Mouse (Mus musculus) hematopoietic stem cell, adult 5-6 weeks (primary cell): ENCODE data around the gene Fam32a. TPM values are rescaled to one million over a fixed set of nuclear protein-coding genes. Genes with fewer than 3 reads are reported as not detected.
A peak's percentile ranks its signal among the peaks of the same experiment; 100 is the strongest.

Source experiments
- ATAC-seq, 2 experiments: fragments of 125-278 bp in 1 of 2; replicated peaks in 1 of 2; 2 replicates each; pipeline ENCODE4 v1.8.0; 2016 to 2017; ENCODE audit warnings: inconsistent platforms in 2 of 2, mild to moderate bottlenecking in 2 of 2, moderate number of reproducible peaks in 2 of 2, low read depth in 1 of 2, moderate TSS enrichment in 1 of 2; ENCODE audit not compliant: low FRiP score in 2 of 2, poor library complexity in 2 of 2, severe bottlenecking in 2 of 2, insufficient read depth in 1 of 2, low TSS enrichment in 1 of 2
- total RNA-seq: library from RNA; stranded (forward); fragments of 172-1452, 232-1000 nt; gene quantifications from 2 replicates; pipeline ENCODE4 v1.2.3, GENCODE M21; 2017

Fam32a gene
- 67.6 and 81.8 TPM in 2 replicates for total RNA-seq

DNA sequence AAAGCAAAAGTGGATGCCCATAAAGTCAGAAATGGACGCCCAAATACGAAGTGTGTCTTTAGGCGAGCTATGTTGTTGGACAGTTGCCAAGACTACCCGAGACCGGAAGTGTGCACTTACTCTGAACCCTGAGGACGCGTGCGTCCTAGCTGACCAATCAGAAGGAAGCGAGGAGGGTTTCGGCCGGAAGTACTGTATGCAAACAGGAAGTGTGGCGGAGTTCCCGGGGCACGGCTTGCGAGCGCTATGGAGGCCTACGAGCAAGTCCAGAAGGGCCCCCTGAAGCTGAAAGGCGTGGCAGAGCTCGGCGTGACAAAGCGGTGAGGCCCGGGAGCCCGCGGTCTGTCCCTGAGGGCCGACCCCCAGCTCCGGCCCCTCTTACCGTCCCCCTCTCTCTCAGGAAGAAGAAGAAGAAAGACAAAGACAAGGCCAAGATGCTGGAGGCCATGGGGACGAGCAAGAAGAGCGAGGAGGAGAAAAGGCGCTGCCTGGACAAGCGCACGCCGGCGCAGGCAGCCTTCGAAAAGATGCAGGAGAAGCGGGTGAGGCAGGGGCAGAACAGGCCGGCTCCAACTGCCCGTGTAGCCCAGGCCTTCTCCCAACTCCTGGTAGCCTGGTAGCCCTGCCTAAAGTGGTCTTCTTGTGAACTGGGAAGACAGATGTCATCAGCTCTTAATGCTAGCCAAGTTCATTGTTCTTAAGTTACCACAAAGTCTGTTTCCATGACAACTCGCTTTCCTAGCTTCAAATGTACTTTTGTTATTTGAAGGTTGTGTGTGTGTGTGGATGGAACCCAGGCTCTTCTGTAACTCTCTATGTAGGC is at the start of gene Fam32a:
Gene Fam32a, plus strand, starts transcription at position 190 of the 823 bp plus-strand sequence.
- ATAC-seq, result peak; percentile 93 to 96

DNA sequence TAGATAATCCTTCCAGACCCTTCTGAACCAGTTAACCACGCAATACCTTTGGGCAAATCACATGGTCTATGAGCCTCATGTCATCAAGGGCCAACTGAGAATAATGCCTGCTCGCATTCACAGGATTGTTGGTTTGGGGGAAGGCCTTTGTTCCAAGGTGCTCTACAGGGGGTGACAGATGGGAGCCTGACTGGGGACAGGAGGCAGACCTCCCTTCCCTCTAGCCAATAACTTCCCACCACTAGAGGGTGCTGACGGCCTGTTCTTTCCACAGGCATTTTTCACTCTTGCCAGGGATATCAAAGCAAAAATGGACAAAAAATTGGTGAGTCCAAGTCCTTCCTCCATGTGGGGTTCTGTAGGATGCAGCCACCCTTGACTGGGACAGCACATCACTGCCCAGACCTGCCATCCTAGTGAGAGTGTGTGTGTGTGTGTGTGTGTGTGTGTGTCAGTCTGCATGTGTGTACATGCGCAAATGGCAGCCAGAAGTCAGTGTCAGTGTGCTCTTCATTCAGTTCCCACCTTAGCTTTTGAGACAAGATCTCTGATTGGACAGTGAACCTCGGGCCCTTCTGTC is 42.1 kb upstream of the Fam32a start:
- peak; percentile 61 to 77 for ATAC-seq

DNA sequence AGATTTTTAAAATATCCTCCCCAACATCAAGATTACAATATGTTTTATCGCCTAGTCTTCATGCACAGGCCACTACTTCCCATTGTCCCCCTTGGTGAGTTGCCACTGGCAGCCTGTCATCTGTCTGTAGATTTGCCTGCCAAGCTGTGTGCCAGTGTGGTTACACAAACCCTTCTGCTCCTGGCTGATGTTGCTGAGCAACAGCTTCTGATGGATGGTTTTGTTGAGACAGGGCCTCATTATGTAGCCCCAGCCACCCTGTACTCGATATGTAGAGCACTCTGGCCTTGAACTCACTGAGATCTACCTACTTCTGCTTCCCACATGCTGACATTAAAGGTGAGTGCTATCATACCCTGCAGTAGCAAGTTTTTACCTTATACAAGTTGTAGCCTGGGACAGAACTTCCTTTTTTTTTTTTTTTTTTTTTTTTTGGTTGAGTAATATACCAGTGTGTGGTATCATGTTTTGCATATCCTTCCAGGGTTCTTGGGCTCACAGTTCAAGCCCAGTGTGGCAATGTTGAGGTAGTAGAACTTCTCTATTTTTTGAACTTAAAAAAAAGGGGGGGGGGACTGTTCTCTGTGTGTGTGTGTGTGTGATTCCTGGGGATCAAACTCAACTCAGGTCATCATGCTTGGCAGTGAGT is 35.9 kb upstream of the Fam32a start:
- peak; percentile 87 to 89 for ATAC-seq

DNA sequence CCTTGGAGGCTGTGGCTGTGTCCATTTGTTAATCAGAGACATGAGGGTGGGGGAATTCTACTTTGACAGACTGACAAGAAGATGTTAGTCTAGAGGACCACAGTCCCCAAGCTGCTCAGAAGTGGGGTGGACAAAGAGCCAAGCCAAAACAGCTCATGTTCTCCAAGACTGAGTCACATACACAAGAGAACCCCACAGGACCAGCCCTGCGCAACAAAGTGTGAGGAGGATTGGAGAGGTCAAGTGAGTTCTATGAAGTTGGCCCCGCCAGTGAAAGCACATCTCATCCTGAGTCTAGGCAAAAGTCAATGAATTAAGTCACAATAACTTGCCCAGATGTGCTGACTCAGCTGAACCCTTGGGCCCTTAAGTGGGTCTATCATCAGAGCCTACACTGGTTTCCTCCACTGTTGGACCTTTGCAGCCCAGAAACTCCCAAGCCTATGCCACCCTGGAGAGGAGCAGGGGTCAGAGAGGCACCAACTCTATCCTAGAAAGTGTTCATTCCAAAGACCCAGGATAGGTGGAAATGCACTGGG is 31.7 kb upstream of the Fam32a start:
- no peak for ATAC-seq

DNA sequence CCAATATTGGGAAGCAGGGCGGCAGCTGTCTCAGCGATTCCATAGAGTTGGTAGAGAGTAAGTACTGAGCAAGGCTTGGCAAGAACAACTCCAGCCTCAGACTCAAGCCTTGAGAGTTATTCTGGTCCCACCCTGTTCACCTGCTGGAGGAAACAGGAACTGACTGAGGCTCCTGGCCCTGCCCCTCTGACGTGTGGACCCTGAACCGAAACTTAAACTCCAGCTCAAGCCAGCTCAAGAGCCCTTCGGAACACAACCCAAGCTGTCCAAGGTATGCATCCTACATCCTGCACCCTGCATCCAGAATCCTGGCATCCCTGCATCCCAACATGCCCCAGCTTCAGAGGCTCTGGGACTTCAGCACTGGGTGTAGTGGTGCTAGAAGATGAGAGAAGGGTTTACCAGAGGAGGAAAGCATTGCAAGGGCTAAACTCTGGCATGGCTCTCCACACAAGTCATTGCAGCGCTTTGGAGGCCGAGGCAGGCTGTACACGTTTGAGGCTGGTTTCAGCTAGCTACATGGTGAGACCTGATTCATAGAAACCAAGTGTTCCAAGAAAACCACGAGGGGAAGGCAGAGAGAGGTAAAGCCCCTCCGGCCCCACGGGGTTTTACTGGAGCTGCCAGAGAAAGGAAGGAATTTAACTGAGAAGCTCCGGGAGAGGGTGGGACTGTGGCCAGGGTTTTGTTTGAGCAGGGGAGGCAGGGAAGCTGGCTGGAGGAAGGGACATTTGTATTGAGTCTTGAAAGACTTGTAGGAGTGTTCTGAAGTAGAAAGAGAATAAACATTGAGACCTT is 29.9 kb upstream of the Fam32a start, which contains the start of gene Hsh2d:
Gene Hsh2d, plus strand, starts transcription at position 222 of the 798 bp plus-strand sequence.
- ATAC-seq, result peak; percentile 97 to 99

DNA sequence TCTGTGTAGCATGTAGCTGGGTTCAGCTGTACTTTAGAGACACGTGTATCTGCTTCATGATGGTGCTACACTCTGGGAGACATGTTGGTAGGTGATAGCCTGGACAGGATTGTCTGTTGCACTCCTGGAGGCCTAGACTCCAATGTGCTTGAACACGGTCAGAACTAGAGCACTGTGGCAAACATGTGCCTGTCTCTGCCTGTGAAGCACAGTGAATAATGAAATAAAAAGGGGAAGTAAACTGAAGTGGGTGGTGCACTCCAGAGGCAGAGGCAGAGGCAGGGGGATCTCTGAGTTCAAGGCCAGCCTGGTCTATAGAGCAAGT is 29.4 kb upstream of the Fam32a start:
- ATAC-seq, result peak; percentile 41 to 63

DNA sequence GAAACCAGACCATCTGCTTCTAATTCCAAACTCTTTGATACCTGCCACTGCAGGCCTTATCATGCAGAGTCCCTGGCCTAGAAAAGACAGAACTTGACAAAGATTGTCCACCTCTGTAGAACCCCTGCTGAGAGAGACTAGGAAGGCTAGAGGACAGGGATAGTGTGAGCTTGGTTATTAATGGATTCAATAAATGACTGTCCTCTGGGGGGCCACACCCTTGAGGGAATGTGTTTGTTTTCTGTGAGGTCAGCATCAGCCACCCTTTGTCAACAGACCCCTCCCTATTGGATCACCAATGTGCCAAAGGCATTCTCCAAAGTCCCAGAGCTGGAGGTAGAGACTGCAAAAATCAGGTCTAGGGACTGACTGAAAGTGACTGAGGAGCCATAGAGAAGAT is 27.5 kb upstream of the Fam32a start:
- ATAC-seq, result no peak

DNA sequence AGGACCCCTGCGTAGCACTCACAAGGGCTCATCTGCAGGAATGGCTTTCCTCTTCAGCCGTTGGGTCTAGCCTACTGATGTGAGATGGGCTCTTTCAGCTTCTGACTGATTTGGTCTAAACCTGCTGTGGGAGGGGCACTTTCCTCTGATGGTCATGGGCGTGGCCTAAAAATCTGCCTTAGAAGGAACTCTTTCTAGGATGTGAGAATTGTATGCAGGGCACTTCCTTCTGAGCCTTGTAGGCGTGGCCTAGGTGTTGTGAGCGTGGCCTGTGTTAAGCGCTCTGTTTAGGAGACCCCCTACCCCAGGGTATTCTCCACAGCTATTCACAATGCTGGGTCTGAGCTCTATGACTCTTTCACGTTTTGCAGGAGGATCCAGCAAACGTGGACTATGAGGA is 21.5 kb upstream of the Fam32a start:
- no peak for ATAC-seq

DNA sequence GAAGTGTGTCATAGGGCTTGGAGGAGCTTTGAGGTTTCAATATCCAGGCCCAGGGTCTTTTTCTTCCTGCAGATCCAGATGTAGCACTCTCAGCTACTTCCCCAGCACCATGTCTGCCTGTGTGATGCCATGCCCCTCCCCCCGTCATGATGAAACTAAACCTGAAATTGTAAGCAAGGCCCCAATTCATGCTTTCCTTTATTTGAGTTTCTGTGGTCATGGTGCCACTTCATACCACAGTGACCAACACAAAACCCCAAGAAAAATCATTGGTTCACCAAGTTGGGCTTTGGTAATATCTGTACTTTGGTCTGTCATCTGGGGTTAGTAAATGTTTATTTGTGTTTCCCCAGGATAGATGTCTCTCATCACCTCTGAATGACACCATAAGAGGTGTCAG is 10.9 kb upstream of the Fam32a start:
- no peak for ATAC-seq

GRCm38 (mm10) chr8:72210222-72210621 is 9.3 kb upstream of the Fam32a start:
- no peak for ATAC-seq

DNA sequence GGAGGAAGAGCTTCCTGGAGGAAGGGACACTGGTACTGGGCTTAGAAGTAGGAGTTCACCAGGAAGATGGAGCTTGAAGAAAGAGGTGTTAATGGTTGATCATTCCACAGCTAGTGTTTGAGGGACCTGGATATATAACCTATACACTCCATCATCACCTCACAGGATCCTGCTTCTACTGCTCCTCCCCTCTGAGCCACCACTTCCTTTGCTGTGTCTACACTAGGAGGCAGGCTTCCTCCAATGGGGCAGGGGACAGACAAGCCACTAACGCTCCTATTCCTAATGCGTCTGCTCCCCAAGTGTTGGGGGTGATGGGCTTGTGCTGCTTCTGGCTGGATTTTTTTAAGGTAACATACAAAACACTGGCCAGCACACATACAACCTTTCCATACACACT is 8.8 kb upstream of the Fam32a start:
- peak in 1 of 2 experiments; percentile 39; a peak in 1 of 4 replicates for ATAC-seq

DNA sequence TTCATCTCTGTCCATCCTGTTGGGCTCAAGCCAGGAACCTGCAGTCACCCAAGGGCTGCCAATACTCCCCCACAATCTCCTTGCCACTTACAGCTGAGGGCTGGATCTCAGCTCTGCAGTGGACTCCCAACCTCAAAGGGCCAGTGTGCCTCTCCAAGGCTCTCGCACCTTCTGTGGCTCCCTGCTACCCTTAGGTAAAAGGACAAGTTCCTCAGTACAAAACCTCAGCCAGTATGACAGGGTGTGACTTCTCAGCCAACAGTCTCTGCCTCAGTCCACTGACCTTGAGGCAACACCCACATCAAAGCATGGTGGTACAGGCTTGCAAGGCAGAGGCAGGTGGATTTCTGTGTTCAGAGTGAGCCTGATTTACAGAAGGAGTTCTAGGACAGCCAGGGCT is 7.7 kb upstream of the Fam32a start:
- no peak for ATAC-seq

- no peak for ATAC-seq
Measured at GRCm38 (mm10) chr8:72212751-72213150, 6.8 kb upstream of the Fam32a start, which contains the start of gene Cib3. TSS of gene Cib3 (minus strand) at chr8:72212837.

GRCm38 (mm10) chr8:72213536-72213935 is 6.0 kb upstream of the Fam32a start, which contains the start of gene Gm11034:
TSS of gene Gm11034 (minus strand) at chr8:72213636.
- no peak for ATAC-seq

DNA sequence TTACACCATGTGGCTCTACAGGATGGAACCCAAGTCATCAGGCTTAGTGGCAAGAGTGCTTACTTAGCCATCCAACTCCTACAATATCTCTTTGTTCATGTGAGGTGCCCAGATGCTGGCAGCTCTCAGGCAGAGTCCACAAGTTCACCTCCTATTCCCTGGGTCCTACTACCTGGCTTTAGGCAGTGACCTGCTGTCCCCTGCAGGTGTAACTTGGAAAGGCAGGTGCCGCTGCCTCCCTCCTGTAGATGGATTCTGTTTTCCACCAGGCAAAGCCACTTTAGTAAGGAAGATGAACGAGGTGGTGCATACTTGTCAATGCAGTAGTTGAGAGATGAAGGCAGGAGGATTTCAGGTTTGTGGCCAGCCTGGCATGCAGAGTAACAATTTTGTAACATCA is 4.5 kb upstream of the Fam32a start:
- ATAC-seq, result peak in 1 of 2 experiments; percentile 23; a peak in 1 of 4 replicates

DNA sequence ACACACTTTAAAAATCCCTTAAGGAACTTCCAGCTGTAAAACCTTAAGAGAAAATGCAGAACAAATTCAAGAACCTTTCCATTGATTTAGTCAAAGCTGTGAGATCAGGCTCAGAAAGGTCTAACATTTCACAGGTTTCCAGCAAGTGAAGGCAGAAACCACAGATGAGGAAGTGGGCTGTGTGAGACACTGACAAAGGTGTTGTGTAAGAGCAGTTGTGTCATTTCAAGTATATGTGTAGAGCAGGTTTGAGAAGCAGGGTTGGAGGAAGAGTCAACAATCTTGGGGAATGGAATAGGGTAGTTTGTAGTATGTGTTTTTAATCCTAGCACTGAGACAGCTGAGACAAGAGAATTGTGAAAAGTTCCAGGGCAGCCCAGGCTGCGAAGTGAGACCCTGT is 3.7 kb upstream of the Fam32a start:
- peak; percentile 65 to 71 for ATAC-seq

DNA sequence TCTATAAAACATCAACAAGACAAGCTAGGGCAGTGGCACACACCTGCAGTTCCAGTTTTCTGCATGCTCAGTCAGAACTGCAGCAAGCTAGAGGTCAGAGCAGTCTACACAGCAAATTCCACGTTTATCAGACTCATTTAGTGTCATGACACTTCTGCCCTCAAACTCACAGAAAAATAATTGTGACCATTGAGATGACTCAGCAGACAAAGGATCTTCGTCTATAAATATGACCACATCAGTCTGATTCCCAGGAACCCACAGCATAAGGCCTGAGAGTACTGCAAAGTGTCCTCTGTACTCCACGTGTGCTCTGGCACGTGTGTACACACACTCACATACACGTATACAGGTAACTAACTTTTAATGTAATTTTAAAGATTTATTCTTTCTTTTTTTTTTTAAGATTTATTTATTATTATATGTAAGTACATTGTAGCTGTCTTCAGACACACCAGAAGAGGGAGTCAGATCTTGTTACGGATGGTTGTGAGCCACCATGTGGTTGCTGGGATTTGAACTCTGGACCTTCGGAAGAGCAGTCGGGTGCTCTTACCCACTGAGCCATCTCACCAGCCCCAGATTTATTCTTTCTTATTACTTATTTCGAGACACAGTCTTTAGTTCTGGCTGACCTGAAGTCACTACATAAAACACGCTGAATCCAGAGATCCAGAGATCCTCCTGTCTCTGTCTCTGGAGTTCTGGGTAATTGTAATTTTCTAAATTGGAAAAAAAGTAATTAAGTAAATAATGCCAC is 569 bp upstream of the Fam32a start:
- ATAC-seq, result no peak
